Mouse (Mus musculus) midbrain, embryonic 10.5 days (tissue): ENCODE measurements around the gene Ube2f. TPM values are rescaled to one million over a fixed set of nuclear protein-coding genes. Genes with fewer than 3 reads are reported as not detected.

ENCODE experiments used
- DNase-seq: peaks from one replicate; pipeline ENCODE4 v3.0.0-alpha.2; 2017; ENCODE audit warnings: low spot score
- H3K27ac ChIP-seq: fragments of 300-500 bp; sonication (generic); replicated peaks from 2 replicates; pipeline ENCODE4 v1.5.1; 2016; ENCODE audit warnings: mild to moderate bottlenecking
- H3K27me3 ChIP-seq: fragments of 300-500 bp; sonication (generic); 2 replicates; pipeline ENCODE4 v1.6.1; 2016; ENCODE audit warnings: low read depth, mild to moderate bottlenecking; ENCODE audit not compliant: poor library complexity, severe bottlenecking
- H3K36me3 ChIP-seq: fragments of 300-500 bp; sonication (generic); 2 replicates; pipeline ENCODE4 v1.6.1; 2016; ENCODE audit warnings: mild to moderate bottlenecking, moderate library complexity
- H3K4me1 ChIP-seq: fragments of 300-500 bp; sonication (generic); 2 replicates; pipeline ENCODE4 v1.6.1; 2016
- H3K4me3 ChIP-seq: fragments of 300-500 bp; sonication (generic); 2 replicates; pipeline ENCODE4 v1.5.1; 2016; ENCODE audit warnings: mild to moderate bottlenecking, moderate library complexity
- H3K9me3 ChIP-seq: fragments of 300-500 bp; sonication (generic); replicated peaks from 2 replicates; pipeline ENCODE4 v1.6.1; 2016; ENCODE audit warnings: mild to moderate bottlenecking
- WGBS: fragments of 180-500 bp; shearing (Covaris S2); methylation state at CpG from one replicate; pipeline ENCODE4 v1.1.7; 2016; 5-methylcytosine and 5-hydroxymethylcytosine counted together
- polyA plus RNA-seq: library from polyadenylated mRNA; unstranded; fragments of >200 nt; fragmentation: Nextera tagmentation; extraction: Ambion mirVana; gene quantifications from 2 replicates; pipeline ENCODE4 v1.2.1, GENCODE M21; 2016

The Ube2f gene
- polyA plus RNA-seq, 1 experiment from 2014 or later, result 92.1 TPM

DNA sequence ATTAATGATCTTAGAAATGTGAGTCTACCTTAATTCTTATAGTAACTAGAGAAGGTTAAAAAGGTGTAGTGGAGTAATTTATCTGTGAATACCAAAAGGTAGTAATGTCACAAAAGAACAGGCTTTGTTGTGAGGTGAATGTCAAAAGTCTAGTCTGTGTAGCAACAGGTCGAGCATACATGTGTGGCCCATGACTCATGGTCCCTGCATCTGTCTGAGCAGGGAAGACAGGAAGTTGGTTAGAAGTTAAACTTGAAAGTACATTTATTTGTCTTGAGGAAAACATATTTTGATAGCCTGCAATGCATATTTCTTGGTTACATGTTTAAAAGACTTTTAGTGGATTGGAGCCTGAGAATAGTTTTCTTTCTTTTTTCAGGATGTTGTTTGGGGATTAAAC, 29.0 kb downstream of the Ube2f start:
- Histone ChIP-seq H3K4me3 (no peak overlapping the region), H3K27me3 (no peaks in the 10 kb centered on the region), H3K36me3 (peaks cover 80% of the 10 kb centered on the region), H3K9me3 (no peaks in the 10 kb centered on the region), H3K4me1 (no peaks in the 10 kb centered on the region), H3K27ac (no peak overlapping the region)
- DNase-seq, result no peak
- 78% methylated on average over 1 of the region's 1 CpGs for WGBS

DNA sequence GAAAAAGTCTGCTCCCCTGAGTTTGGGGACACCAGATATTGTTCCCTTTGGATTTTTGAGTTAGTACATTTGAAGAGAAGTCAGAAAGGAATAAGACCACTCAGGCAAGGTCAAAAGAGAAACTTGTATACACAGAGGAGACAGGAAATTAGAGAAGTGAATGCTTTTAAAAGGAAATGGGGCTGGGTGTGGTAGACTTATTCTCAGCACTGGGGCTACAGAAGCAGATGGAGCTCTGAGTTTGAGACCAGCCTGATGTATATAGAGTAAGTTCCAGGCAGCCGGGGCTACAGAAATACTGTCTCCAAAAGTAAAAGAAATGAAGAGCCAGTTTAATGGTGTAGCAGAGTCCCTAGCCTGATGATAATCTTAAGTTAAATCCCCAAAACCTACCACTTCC, 32.5 kb downstream of the Ube2f start:
- WGBS, result 94% methylated on average over 1 of the region's 1 CpGs
- Histone ChIP-seq H3K4me1 (no peaks in the 10 kb centered on the region), H3K27me3 (no peaks in the 10 kb centered on the region), H3K9me3 (no peaks in the 10 kb centered on the region), H3K36me3 (peaks cover 81% of the 10 kb centered on the region), H3K4me3 (no peak overlapping the region), H3K27ac (no peak overlapping the region)
- DNase-seq, result no peak

DNA sequence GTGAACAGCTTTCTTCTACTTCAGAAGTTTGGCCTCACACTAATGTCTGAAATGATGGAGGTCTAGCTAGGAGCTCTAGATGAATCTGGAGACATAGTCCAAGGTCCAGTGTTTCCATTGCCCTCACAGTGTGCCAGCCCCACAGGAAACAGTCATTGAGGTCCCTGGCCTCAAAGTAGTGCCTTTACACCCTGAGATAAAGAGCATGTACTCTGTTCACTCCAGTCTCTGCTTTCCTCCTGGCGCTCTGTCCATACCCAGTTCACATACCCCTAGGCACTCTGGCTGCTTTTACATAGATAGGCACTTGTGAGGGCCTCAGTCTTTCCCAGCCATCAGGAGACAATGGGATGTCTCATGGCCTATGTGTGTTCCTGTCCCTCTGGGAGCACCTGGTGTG, 39.3 kb downstream of the Ube2f start:
- Histone ChIP-seq H3K9me3 (no peaks in the 10 kb centered on the region), H3K4me1 (no peaks in the 10 kb centered on the region), H3K36me3 (peaks cover 60% of the 10 kb centered on the region), H3K4me3 (no peak overlapping the region), H3K27ac (no peak overlapping the region), H3K27me3 (no peaks in the 10 kb centered on the region)
- DNase-seq, result no peak
- WGBS, result 97% methylated on average over 1 of the region's 1 CpGs

DNA sequence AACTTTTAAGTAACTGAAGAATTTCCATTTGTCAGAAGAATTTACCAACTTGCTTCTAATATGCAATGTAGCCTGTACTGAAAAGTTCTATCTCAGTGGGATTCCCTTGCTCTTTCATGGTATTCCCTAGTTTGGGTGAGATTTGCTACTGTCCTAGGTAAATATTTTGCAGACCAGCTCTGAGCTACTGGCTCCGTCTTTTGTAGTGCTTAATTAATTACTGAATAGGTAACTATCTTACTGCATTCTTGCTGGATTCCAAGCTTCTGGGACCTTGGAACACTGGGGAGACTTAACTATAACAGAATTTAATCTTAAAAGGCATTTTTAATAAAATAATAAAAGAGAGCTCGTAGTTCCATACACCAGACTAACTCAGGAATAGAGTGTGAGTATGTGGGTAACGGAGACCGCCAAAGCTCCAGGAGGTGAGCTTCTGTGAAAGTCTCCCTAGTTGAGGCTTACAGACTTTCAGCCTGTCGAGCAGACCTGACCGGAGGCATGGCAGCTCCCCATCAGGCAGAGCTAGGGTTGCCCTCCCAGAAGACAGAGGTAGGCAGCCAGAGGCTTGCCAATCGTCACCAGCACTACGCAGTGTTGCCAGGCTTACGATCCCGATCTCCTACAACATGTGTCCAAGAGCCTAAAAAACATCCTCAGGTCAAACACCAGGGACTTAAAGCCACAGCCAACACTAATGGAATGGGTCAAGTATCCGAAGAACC, 42.2 kb downstream of the Ube2f start:
- no peaks in the 10 kb centered on the region for H3K4me1 ChIP-seq
- 96% methylated on average over 11 of the region's 11 CpGs for WGBS
- H3K36me3 ChIP-seq, result peaks cover 37% of the 10 kb centered on the region

DNA sequence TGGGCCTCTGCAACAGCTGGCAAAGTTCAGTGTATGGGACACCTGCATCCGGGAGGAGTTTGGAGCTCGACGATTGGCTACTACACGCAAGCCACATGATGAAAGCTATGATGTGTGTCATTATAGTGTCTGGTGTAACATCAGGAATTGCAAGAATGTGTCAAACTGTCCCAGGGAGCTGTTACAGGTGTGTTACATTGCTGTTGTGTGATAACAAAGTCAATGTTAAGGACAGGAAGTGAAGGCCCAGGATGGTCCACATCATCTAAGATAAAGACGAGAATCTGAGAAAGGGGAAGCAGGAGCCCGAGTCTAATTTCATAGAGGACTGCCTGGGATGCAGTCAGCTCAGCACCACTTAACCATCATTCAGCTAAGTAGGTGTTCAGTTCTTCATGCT, 45.4 kb downstream of the Ube2f start:
- H3K27me3 ChIP-seq, result no peaks in the 10 kb centered on the region
- WGBS, result 94% methylated on average over 6 of the region's 6 CpGs
- H3K4me3 ChIP-seq, result no peak overlapping the region
- no peak overlapping the region for H3K27ac ChIP-seq
- peaks cover 14% of the 10 kb centered on the region for H3K4me1 ChIP-seq
- peaks cover 11% of the 10 kb centered on the region for H3K36me3 ChIP-seq
- no peaks in the 10 kb centered on the region for H3K9me3 ChIP-seq
- DNase-seq, result no peak

More for the DNA sequence above, 42.2 kb downstream of the Ube2f start:
- Histone ChIP-seq H3K27ac (no peak overlapping the region), H3K4me3 (no peak overlapping the region), H3K27me3 (no peaks in the 10 kb centered on the region), H3K9me3 (no peaks in the 10 kb centered on the region)
- no peak for DNase-seq

DNA sequence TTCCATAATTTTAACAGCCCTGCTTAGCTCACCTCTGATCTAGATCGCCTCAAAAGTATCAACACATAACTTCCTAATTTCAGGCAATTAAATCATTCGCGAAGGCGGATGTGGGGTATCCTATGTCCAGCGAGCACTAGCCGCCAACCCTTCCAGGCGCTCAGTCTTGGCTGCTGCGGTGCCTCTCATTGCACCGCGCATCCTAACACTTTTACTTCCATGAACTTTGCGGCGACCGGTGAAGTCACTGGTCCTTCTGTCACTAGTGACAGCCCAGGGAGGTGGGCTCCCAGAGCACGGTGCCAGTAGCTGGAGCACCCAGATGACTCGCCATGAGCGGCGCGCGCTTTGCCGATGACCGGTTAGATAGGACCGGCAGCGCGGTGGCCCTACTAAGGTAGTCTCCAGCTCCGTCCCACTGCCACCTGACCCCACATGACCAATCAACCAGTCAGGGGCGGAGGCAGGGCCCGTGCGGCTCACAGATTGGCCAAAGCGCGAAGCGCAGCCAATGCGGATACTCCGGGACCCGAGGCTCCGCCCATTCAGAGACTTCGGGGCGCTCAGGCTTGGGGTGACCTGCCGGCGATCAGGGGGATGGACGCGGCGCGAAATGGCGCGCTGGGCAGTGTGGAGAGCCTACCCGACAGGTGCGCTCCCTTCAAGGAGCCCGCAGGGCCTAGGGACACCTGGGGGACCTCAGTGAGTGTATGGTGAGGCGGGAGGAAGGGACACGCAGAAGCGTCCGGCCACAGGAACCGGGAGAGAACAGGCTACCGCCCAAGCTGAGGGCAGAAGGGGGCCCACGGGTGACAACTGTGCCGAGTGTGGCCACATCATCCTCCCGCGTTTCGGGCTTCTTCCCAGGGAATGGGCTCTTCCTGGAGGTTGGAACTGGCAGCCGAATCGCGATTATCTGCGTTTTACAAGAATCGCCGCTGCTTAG, 48.0 kb downstream of the Ube2f start, which contains the start of gene Scly:
TSS of gene Scly (plus strand) at position 540 of the 946 bp plus-strand sequence.
- WGBS, result under 1% methylated on average over 59 of the region's 65 CpGs
- peak; percentile 93 for DNase-seq
- Histone ChIP-seq H3K27me3 (no peaks in the 10 kb centered on the region), H3K4me1 (peaks cover 14% of the 10 kb centered on the region), H3K9me3 (no peaks in the 10 kb centered on the region), H3K27ac (peak within 1 kb of the TSS; percentile 86), H3K36me3 (peaks cover 16% of the 10 kb centered on the region), H3K4me3 (peak within 1 kb of the TSS; percentile 96)

DNA sequence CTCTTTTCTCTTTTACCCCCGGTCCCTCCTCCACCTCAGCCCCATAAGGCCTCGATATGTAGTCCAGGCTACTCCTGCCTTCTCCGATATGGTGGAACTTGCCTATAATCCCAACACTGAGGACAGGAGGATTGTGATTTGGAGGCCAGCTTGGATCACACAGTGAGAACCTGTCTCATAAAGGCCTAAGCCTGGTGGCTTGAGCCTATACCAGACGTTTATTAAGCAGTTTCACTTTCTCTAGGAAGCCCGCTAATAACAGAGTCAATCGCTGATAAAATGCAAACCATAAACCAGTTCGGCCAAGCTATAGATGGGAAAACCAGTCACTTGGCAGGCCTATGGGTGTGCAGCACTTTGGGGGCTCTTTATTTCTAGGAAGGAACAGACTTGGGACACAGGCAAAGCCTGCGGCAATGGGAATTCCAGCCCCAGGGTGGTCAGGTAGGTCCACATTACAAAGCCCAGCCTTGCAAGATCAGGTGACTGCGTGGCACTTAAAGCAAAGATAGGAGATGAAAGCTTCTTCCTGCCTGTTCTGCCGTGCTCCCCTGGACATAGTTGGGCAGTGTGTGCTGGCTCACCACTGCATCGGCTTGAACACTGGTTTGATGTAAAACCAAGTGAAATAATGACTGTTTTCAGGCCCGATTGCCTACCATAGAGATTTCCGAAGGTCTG, 49.1 kb downstream of the Ube2f start:
- Histone ChIP-seq H3K9me3 (no peaks in the 10 kb centered on the region), H3K27ac (no peak overlapping the region), H3K36me3 (peaks cover 24% of the 10 kb centered on the region), H3K4me3 (peak overlapping the region; percentile 96), H3K27me3 (no peaks in the 10 kb centered on the region), H3K4me1 (peaks cover 14% of the 10 kb centered on the region)
- 88% methylated on average over 13 of the region's 13 CpGs for WGBS
- no peak for DNase-seq

DNA sequence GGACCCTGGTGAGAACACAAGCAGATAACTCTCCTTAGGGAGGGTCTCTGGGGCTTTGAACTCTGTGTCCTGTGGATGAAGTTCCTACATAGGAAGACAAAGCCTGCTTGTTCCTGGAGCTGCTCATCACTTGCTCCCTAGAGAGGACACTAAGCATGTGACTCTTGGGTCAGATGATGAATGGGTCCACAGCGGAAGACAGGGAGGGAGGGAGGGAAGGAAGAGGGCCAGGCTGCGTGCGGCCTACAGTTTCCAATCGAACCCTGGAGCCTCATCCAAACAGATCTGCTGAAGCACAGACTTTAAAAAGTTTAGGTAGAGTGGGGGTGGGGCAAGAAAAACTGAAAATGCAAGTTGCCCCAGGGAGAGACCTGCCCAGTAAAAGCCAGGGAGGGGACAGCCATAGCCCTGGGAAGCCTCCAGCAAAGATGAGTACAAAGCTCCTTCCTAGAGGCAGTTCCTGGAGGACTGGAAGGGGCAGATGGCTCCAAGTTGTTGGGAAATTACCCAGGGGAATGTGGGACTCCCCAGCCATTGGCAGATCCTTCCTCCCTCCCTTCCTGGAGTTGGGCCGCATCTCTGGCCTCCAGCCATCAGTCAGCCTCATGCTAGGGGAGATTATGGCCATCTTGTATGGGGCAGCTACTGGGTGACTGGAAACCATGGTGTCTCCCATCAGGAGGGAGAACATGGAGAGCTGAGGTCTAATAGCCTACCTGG, 49.8 kb downstream of the Ube2f start:
- no peak for DNase-seq
- Histone ChIP-seq H3K4me3 (no peak overlapping the region), H3K27ac (no peak overlapping the region), H3K9me3 (no peaks in the 10 kb centered on the region), H3K36me3 (peaks cover 25% of the 10 kb centered on the region), H3K27me3 (no peaks in the 10 kb centered on the region), H3K4me1 (peaks cover 14% of the 10 kb centered on the region)
- 87% methylated on average over 5 of the region's 5 CpGs for WGBS

- no peak overlapping the region for H3K27ac ChIP-seq
- peaks cover 14% of the 10 kb centered on the region for H3K4me1 ChIP-seq
- no peaks in the 10 kb centered on the region for H3K9me3 ChIP-seq
- no peak overlapping the region for H3K4me3 ChIP-seq
- WGBS, result 91% methylated on average over 3 of the region's 3 CpGs
- H3K27me3 ChIP-seq, result no peaks in the 10 kb centered on the region
- H3K36me3 ChIP-seq, result peaks cover 36% of the 10 kb centered on the region
- no peak for DNase-seq
Observed at GRCm38 (mm10) chr1:91301206-91301920, 51.3 kb downstream of the Ube2f start.

- Histone ChIP-seq H3K4me1 (peaks cover 14% of the 10 kb centered on the region), H3K4me3 (no peak overlapping the region), H3K36me3 (peaks cover 40% of the 10 kb centered on the region), H3K27ac (no peak overlapping the region), H3K27me3 (no peaks in the 10 kb centered on the region), H3K9me3 (no peaks in the 10 kb centered on the region)
- WGBS, result 82% methylated on average over 3 of the region's 3 CpGs
- no peak for DNase-seq
Observed at GRCm38 (mm10) chr1:91302021-91302420, 51.9 kb downstream of the Ube2f start.

DNA sequence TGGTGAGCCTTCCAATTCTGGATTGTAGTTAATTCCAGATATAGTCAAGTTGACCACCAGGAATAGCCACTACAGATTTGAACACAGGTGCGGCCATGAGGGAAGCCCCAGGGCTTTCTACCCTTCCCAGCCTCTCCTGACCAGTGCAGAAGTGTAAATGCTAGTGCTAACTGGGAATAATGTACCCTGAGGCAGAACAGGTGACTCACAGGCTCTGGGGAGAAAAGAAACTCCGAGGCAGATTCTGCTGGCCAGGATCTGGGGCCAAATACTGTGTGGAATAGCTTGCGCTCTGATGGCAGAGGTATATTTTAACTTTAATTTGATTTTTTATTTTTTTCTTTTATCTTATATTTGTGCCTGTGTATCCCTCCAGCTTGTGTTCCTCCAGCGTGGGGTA, 54.5 kb downstream of the Ube2f start:
- H3K27ac ChIP-seq, result no peak overlapping the region
- H3K4me3 ChIP-seq, result no peak overlapping the region
- WGBS, result 92% methylated on average over 4 of the region's 4 CpGs
- no peaks in the 10 kb centered on the region for H3K4me1 ChIP-seq
- DNase-seq, result no peak
- H3K27me3 ChIP-seq, result no peaks in the 10 kb centered on the region
- no peaks in the 10 kb centered on the region for H3K9me3 ChIP-seq
- peaks cover 63% of the 10 kb centered on the region for H3K36me3 ChIP-seq
